Mouse (Mus musculus) ES-E14 (cell line): Measurements from ENCODE around the gene Snx14.

Source experiments
- HCFC1 ChIP-seq: IDR thresholded peaks from 2 replicates; pipeline ENCODE4 v1.6.1; 2012; ENCODE audit warnings: low read length, inconsistent platforms, borderline replicate concordance; ENCODE audit not compliant: insufficient read depth
- MAFK ChIP-seq: IDR thresholded peaks from 2 replicates; pipeline ENCODE4 v1.6.1; 2014; ENCODE audit warnings: mild to moderate bottlenecking, low read depth, low read length, inconsistent platforms; ENCODE audit not compliant: insufficient read depth
- ZC3H11A ChIP-seq: IDR thresholded peaks from 2 replicates; pipeline ENCODE4 v1.6.1; 2012; ENCODE audit warnings: low read depth, mild to moderate bottlenecking, inconsistent platforms, low read length, borderline replicate concordance
- ZNF384 ChIP-seq: IDR thresholded peaks from 2 replicates; pipeline ENCODE4 v1.6.1; 2012; ENCODE audit warnings: low read depth, low read length, inconsistent platforms

DNA sequence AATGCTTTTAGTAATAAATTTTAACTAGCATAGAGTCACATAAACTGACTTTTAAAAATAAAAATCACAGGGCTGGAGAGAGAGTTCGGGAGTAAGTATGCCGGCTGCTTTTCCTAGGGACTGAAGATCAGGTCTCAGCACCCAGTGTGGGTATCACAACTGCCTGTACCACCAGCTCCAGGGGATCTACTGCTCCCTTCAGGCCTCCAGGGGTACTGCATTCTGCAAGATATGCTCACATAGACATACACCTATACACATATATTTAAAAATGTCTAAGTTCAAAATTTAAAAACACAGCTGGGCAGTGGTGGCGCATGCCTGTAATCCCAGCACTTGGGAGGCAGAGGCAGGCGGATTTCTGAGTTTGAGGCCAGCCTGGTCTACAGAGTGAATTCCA lies 16.3 kb downstream of the Snx14 start:
- TF ChIP-seq MAFK (no peak), HCFC1 (no peak), ZC3H11A (no peak), ZNF384 (no peak)
